Mouse (Mus musculus): ENCODE data around the gene Vill. TPM values are rescaled to one million over a fixed set of nuclear protein-coding genes. Genes with fewer than 3 reads are reported as not detected.
A peak's percentile ranks its signal among the peaks of the same experiment; 100 is the strongest.

Vill gene
- total and polyA plus RNA-seq, 2 experiments from 2014 or later, result 3.8 to 4.8 TPM

GRCm38 (mm10) chr9:119064296-119064695 is 11.7 kb downstream of the Vill start:
- H3K27me3 ChIP-seq (ENCODE audit: control insufficient read depth, insufficient read depth, low read length), result no peaks in the 10 kb centered on the region
- DNase-seq (ENCODE audit: low spot score), result no peak
- H3K4me1 ChIP-seq (ENCODE audit: control insufficient read depth, insufficient read depth), result no peaks in the 10 kb centered on the region
- H3K9ac ChIP-seq (replicated peaks; ENCODE audit: low read depth, low read length), result no peak overlapping the region
- TF ChIP-seq EP300 (IDR thresholded peaks at IDR 0.05; ENCODE audit: low read depth) (no peak), CTCF (IDR thresholded peaks at IDR 0.05; ENCODE audit: low read depth) (no peak)
- H3K36me3 ChIP-seq (replicated peaks; ENCODE audit: control insufficient read depth, insufficient read depth, low read length), result no peaks in the 10 kb centered on the region
- H3K4me3 ChIP-seq (ENCODE audit: low read depth, low read length), result no peak overlapping the region
- H3K4me2 ChIP-seq (ENCODE audit: low read depth, low read length), result no peak overlapping the region
- H3K27ac ChIP-seq (ENCODE audit: low read depth), result no peak overlapping the region
- ATAC-seq (ENCODE audit: insufficient read depth, low read depth), result no peak
- H3K9me3 ChIP-seq (replicated peaks; ENCODE audit: control insufficient read depth, low read length), result no peaks in the 10 kb centered on the region
- 71% methylated on average over 4 of the region's 4 CpGs for WGBS

- TF ChIP-seq EP300 (IDR thresholded peaks at IDR 0.05; ENCODE audit: low read depth), result no peak
- peak; percentile 94 for TF ChIP-seq CTCF (IDR thresholded peaks at IDR 0.05; ENCODE audit: low read depth)
- ATAC-seq (ENCODE audit: insufficient read depth, low read depth), result peak; percentile 47
These were observed 15.0 kb downstream of the Vill start for GRCm38 (mm10) chr9:119067601-119068000.

GRCm38 (mm10) chr9:119068266-119068665 is 15.7 kb downstream of the Vill start:
- H3K9ac ChIP-seq (replicated peaks; ENCODE audit: low read depth, low read length), result no peak overlapping the region
- no peak overlapping the region for H3K27ac ChIP-seq (ENCODE audit: low read depth)
- H3K4me3 ChIP-seq (ENCODE audit: low read depth, low read length), result no peak overlapping the region
- ATAC-seq (ENCODE audit: insufficient read depth, low read depth) (no peak), DNase-seq (ENCODE audit: low spot score) (no peak)
- TF ChIP-seq CTCF (IDR thresholded peaks at IDR 0.05; ENCODE audit: low read depth), result no peak
- TF ChIP-seq EP300 (IDR thresholded peaks at IDR 0.05; ENCODE audit: low read depth), result no peak
- H3K27me3 ChIP-seq (ENCODE audit: control insufficient read depth, insufficient read depth, low read length), result no peaks in the 10 kb centered on the region
- 86% methylated on average over 11 of the region's 11 CpGs for WGBS
- H3K4me1 ChIP-seq (ENCODE audit: control insufficient read depth, insufficient read depth), result peaks cover 6% of the 10 kb centered on the region; the same call in 1 of the 2 replicates
- no peaks in the 10 kb centered on the region for H3K9me3 ChIP-seq (replicated peaks; ENCODE audit: control insufficient read depth, low read length)
- H3K36me3 ChIP-seq (replicated peaks; ENCODE audit: control insufficient read depth, insufficient read depth, low read length), result peaks cover 20% of the 10 kb centered on the region
- no peak overlapping the region for H3K4me2 ChIP-seq (ENCODE audit: low read depth, low read length)

More at GRCm38 (mm10) chr9:119067601-119068000, 15.0 kb downstream of the Vill start:
- Histone ChIP-seq H3K4me3 (ENCODE audit: low read depth, low read length) (no peak overlapping the region), H3K4me2 (ENCODE audit: low read depth, low read length) (no peak overlapping the region), H3K9ac (replicated peaks; ENCODE audit: low read depth, low read length) (no peak overlapping the region), H3K36me3 (replicated peaks; ENCODE audit: control insufficient read depth, insufficient read depth, low read length) (peaks cover 15% of the 10 kb centered on the region), H3K27me3 (ENCODE audit: control insufficient read depth, insufficient read depth, low read length) (no peaks in the 10 kb centered on the region), H3K4me1 (ENCODE audit: control insufficient read depth, insufficient read depth) (peaks cover 5% of the 10 kb centered on the region; the same call in 1 of the 2 replicates), H3K27ac (ENCODE audit: low read depth) (no peak overlapping the region), H3K9me3 (replicated peaks; ENCODE audit: control insufficient read depth, low read length) (no peaks in the 10 kb centered on the region)
- peak; percentile 70 for DNase-seq (ENCODE audit: low spot score)
- 3% methylated on average over 6 of the region's 6 CpGs for WGBS

GRCm38 (mm10) chr9:119070173-119070825 is 17.7 kb downstream of the Vill start:
- no peak for TF ChIP-seq EP300 (IDR thresholded peaks at IDR 0.05; ENCODE audit: low read depth)
- TF ChIP-seq CTCF (IDR thresholded peaks at IDR 0.05; ENCODE audit: low read depth), result no peak
- 44% methylated on average over 13 of the region's 13 CpGs for WGBS
- Histone ChIP-seq H3K27me3 (ENCODE audit: control insufficient read depth, insufficient read depth, low read length) (no peaks in the 10 kb centered on the region), H3K4me3 (ENCODE audit: low read depth, low read length) (no peak overlapping the region), H3K27ac (ENCODE audit: low read depth) (no peak overlapping the region), H3K36me3 (replicated peaks; ENCODE audit: control insufficient read depth, insufficient read depth, low read length) (peaks cover 34% of the 10 kb centered on the region), H3K4me1 (ENCODE audit: control insufficient read depth, insufficient read depth) (peaks cover 11% of the 10 kb centered on the region; the same call in 1 of the 2 replicates), H3K9ac (replicated peaks; ENCODE audit: low read depth, low read length) (no peak overlapping the region), H3K9me3 (replicated peaks; ENCODE audit: control insufficient read depth, low read length) (no peaks in the 10 kb centered on the region), H3K4me2 (ENCODE audit: low read depth, low read length) (no peak overlapping the region)
- ATAC-seq (ENCODE audit: insufficient read depth, low read depth), result no peak
- no peak for DNase-seq (ENCODE audit: low spot score)

- DNase-seq (ENCODE audit: low spot score) (no peak), ATAC-seq (ENCODE audit: insufficient read depth, low read depth) (no peak)
- H3K9ac ChIP-seq (replicated peaks; ENCODE audit: low read depth, low read length), result no peak overlapping the region
- H3K4me1 ChIP-seq (ENCODE audit: control insufficient read depth, insufficient read depth), result peaks cover 11% of the 10 kb centered on the region; the same call in 1 of the 2 replicates
- H3K4me2 ChIP-seq (ENCODE audit: low read depth, low read length), result no peak overlapping the region
- TF ChIP-seq EP300 (IDR thresholded peaks at IDR 0.05; ENCODE audit: low read depth) (no peak), CTCF (IDR thresholded peaks at IDR 0.05; ENCODE audit: low read depth) (no peak)
- no peaks in the 10 kb centered on the region for H3K9me3 ChIP-seq (replicated peaks; ENCODE audit: control insufficient read depth, low read length)
- no peaks in the 10 kb centered on the region for H3K27me3 ChIP-seq (ENCODE audit: control insufficient read depth, insufficient read depth, low read length)
- H3K4me3 ChIP-seq (ENCODE audit: low read depth, low read length), result no peak overlapping the region
- peaks cover 48% of the 10 kb centered on the region for H3K36me3 ChIP-seq (replicated peaks; ENCODE audit: control insufficient read depth, insufficient read depth, low read length)
- no peak overlapping the region for H3K27ac ChIP-seq (ENCODE audit: low read depth)
- WGBS, result 85% methylated on average over 9 of the region's 9 CpGs
These were observed 19.2 kb downstream of the Vill start for GRCm38 (mm10) chr9:119071786-119072185.
